Mouse (Mus musculus) ovary, postnatal 14 days (tissue): Measurements from ENCODE around the gene 3110082J24Rik.
"Not testable (repeated sequence)": the region's sequence is repeated elsewhere in the genome, so short reads cannot be mapped to it uniquely, and the experiment has no call there.

Experiments
- DNase-seq: peaks from one replicate; pipeline ENCODE4 v3.0.0; 2022; ENCODE audit warnings: low spot score

The 3110082J24Rik gene

DNA sequence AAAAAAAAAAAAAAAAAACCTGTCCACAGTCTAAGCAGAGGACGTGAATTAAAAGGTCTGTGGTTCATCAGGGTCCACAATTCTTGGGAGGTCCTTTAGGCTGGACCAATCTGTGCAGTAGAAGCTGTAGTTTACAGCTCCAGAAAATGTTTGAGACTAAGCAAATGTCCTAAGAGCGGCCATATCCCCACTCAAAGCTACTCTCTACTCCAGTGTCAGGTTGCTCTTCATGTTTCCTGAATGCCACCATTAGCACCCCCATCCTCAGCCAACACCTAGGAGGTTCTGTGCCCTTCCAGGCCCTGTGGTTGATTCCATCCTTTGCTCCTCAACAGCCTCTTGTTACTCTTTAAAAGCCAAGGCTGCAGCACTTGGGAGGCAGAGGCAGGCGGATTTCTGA, 33.5 kb downstream of the 3110082J24Rik start:
- no peak for DNase-seq

DNA sequence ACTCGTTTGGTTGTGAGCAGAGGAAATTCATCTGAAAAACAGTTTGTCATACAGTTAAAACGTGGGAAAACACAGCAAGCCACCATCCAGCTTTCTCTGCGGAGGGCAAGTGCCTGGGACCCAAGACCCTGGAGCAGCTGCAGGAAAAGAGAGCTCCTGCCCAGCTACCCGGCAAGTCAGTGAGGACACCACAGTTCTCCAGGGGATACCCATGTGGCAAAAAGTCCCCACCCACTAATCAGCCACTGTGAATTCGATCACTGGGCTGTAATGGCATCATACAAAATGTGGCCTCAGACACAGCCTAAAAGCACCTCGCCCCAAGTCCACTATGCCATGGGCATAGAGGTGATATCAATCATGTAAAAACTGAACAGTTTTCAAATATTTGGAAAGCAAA, 34.2 kb downstream of the 3110082J24Rik start:
- DNase-seq = no peak

DNA sequence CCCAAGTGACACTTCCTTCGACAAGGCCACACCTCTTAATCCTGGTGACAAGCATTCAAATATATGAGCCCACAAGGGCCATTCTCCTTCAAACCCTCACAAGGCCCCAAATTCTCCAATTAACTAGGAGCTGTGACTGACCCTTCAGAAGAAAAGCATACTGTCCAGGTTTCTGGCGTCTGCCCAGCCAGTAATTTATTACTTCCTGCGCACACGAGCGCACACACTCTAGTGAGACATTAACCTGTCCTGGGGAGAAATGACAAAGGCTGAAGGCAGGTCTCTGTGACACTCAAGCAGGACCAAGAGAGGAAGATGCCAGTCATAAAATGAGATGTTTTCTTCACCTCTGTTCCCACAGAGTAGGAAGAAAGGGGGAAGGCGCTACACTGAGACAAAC, 38.2 kb downstream of the 3110082J24Rik start:
- no peak for DNase-seq

DNA sequence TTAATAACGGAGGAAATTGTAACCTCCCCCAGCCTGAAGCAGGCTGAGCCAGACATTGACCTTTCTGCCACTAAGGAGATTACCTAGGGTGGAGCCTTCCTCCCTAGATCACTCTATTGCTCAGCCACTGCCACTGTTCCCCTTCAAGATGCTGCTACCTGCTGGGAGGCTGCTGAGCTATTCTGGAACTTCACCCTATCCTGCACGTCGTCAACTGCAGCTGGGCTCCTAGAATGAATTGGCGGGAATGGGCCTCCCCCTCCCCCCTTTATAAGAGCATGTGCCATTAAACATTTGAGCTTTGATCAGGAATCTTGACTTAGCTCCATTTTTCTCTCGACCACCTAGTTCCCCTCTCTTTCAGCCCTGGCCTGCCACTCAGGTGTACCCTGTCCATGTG, 46.3 kb downstream of the 3110082J24Rik start:
- not testable (repeated sequence) for DNase-seq

DNA sequence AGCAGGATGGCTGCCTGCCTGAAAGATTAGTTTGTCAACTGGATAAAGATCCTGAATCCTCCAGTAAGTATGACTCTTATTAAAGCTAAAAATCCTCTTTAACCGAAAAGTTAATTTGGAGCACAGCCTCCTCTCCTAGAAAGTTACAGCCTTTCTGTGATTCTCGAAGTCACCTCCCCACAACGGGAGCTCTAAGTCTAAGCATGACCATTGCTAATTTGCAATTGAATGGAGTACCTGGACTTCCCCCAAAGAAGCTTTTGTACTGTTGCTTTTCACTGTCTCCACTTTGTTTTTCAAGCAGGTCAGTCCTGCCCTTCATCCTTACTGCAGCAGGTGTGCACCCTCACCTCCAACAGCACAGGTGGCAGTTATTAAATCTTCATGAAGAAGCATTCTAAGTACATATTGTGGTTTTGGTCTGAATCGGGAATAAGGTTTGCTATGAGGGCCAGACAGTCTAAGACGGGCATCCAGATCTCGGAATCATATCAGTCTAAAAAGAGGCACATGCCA, 47.6 kb downstream of the 3110082J24Rik start:
- no peak for DNase-seq
